Mouse (Mus musculus) lung, adult 2 months (tissue): Measurements from ENCODE around the gene Prkar1a.

Source experiments
- CTCF ChIP-seq: fragments of 200-500 bp; IDR thresholded peaks from 2 replicates; pipeline ENCODE4 v1.5.1; 2011; ENCODE audit warnings: mild to moderate bottlenecking, low read length, control low read depth; ENCODE audit not compliant: insufficient read depth
- POLR2A ChIP-seq: fragments of 200-500 bp; IDR thresholded peaks from 2 replicates; pipeline ENCODE4 v1.6.1; 2011; ENCODE audit warnings: low read depth, mild to moderate bottlenecking, control low read depth, low read length, borderline replicate concordance; ENCODE audit errors: extremely low read depth

GRCm38 (mm10) chr11:109667371-109667770 is 18.2 kb downstream of the Prkar1a start:
- TF ChIP-seq CTCF (no peak), POLR2A (no peak)
